Mouse (Mus musculus): ENCODE measurements around the gene Elk1. TPM values are rescaled to one million over a fixed set of nuclear protein-coding genes. Genes with fewer than 3 reads are reported as not detected.

The Elk1 gene
- 1 to 10 TPM; 4.5 to 6.6 TPM for polyA plus RNA-seq (2017; shearing (Covaris generic))

DNA sequence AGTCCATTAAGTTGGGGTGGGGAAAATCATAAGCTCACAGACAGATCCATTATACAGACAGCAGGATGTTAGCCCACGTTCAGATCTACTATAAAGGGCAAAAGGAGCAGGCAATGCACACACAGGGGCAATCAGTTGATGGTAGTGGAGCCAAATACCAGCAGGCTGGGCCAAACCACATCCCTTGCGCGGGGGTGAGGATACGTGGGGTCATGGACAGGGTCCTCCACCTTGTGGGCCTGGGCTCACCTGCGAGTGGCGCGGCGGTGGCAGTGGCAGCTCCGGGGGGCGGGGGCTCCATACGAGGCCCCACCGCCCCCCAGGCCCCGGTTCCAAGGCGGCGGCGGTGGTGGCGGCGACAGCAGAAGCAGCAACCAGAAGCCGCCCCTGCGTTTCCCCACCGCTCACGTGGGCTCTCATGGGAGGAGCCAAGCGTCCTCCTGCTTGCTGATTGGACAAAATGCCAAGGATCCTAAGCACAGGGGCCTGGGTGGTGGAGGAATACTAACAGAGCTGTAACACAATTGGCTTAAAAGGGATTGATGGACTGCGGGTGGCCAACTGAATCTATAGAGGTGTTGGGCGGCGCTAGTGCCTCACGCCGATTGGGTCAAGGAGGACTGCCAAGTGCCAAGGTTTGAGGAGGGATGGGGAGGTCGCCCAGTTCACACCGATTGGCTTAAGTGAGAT lies at the start of gene Elk1:
Gene Elk1 (minus strand): TSS at position 418 of the 690 bp plus-strand sequence.
- ATAC-seq = peak; percentile 94

DNA sequence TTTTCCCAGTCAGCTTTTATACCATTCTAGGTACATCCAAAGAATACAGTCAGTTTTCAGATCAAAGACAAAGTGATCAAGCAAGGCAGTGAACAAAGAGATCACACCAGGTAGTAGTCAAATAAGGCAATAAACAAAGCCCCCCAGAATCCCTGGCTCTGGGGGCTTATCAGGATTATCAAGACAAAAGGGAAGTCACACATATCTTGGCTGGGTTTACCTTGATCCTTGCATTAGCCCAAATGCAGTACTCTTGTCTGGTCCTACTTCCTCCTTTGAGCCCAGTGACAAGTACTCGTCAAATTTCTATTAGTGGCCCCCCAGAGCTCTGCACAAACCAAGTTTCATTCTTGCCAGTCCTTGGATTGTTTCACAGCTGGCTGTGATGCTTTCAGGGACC lies 30.5 kb upstream of the Elk1 start:
- ATAC-seq = no peak

DNA sequence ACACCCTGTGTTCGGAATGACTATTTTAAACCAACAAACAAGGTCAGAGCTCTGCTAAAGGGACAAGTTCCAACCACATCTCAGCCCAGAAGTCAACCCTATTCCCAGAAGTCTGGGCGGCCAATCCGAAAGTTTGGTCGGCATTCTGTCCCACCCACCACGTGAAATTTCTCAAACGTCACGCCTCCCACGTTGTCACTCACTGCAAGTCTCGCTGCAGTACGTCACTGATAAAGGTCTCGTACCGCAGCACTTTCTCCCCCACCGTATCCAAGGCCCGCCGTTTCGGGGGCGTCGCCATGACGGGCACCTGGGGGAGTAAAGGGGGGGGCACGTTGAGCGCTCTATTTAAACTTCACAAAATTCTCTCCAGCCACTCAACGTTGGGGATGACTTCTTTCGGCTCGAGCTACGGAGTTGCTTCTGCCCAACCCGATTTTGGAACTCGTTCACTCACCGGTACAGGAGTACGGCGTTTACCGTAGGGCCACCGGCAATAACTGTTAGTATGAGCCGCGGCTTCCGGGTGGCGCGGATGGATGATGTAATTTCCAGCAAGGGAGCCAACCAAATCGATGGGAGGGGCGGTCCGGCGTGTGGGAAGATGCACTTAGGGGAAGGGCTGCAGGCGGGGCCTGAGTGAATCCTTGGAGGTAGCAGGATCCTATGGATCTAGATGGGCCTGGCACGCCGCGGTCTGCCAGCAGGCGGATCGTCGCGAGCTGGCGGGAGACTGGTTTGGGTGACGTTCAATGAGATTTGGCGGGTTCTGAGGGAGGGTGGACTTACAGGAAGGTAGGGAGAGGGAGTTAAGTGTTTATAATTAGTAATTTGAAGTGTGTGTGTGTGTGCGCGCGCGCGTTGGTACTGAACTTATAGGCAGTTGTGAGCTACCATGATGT lies 11.3 kb upstream of the Elk1 start, which contains the start of gene Uxt:
Gene Uxt (minus strand): TSS at position 541 of the 902 bp plus-strand sequence.
- peak; percentile 91 for ATAC-seq

DNA sequence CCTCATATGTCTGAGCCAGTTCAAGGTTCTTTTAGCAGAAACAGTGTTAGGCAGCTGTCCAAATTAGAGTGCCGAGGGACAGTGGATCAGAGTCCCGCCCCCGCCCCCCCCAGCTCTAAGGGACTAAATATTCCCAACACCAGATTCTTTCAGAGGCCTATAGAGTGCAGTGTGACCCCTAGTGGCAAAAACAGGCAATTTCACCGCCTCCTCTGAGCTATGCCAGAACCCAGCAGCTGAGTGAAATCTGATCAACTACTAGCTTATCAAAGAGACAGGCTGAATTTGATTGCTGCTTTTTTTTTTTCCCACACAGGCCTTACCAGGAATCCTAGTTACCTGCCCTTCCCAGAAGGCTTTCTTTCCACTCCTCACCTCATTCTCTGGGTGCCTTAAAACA lies 4.4 kb downstream of the Elk1 start:
- ATAC-seq = no peak

DNA sequence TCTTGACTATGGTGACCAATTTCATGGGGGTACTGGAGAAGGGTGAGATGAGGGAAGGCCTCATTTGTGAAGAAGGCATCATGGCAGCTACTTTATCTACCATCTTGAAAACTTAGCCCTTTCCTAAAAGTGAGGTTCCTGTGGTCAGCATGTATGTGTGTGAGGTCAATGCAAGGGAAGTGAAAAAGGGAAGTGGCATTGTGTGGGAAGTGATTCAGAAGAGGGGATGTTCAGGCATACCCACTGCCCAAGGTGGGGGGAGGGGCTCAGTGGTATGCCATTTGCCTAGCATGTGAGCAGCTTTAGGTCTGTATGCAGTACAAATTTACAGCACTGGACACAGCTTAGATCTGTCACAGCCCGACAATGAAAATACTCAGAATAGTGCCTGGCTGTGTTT lies 18.4 kb downstream of the Elk1 start:
- ATAC-seq = no peak

DNA sequence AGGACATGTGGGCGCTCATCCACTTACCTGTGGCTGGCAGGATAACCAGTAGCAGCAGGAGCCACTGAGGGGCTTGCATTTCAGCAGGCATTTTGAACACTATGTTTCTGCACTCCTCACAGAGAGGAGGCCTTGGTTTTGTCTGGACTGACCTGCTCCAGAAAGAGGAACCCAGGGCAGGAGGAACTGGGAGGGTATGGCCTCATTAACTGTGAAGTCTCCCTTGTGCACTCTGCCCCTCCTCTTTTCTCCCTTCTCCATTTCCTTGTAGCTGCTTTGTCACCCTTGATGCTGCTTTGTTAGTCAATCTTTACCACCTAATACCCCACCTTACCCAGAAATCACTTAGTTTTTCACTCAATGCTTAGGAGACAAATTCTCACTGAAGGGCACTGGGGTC lies 19.0 kb downstream of the Elk1 start, which contains the start of gene Cfp:
Gene Cfp (minus strand): TSS at position 192 of the 400 bp plus-strand sequence.
- ATAC-seq = no peak

DNA sequence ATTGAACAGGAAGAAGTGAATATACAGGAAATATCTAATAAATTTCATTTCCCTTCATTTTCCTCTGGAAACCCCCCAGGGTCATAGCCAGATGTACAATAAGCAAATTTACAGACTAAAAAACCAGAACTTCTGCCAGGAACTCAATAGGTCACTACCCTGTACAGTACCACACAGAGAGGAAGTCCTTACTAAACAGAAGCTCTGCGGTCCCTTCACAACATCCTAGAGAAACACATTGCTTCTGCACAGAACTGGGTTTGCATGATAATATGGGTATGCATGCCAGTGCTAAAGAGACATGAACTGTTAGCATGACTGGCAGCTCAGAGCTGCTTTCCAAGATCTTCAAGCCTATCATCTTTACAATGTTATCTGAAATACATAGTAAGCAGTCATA lies 20.5 kb downstream of the Elk1 start:
- ATAC-seq = no peak

DNA sequence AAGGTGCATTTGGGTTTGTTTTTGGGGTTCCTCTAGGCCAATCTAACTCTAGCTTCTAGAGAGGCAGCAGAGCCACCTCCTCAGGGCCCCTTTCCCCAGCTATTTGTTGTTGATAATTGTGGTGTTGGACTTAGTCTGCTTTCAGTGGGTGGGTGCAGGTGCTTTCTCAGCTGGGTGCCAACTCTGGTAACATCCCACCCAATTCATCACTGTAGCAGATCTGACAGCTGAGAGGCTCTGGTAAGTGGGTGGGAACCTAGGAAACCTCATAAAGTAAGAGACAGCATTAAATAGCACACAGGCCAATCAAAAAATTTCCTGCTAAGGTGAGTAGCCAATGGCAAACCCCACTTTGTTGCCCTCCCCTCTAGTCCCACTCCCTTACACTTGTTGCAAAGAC lies 25.4 kb downstream of the Elk1 start:
- ATAC-seq = no peak

DNA sequence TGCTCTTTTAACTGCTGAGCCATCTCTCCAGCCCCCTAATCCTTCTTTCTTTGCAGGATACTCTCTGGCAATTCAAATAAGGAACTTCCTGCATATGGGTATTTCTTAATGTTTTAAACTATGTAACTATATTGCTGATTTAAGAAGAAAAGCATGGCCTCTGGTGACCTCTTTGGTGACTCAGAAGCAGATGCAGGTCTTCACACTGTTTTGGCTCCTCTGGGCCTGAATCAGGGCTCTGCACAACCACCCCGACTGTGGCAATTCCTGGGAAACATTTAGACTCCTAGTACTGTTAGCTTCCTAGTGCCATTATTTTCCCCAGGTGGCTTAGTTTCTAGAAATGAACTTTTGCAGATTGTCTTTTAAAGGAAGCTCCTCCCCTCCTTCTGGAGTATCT lies 26.9 kb downstream of the Elk1 start:
- no peak for ATAC-seq

DNA sequence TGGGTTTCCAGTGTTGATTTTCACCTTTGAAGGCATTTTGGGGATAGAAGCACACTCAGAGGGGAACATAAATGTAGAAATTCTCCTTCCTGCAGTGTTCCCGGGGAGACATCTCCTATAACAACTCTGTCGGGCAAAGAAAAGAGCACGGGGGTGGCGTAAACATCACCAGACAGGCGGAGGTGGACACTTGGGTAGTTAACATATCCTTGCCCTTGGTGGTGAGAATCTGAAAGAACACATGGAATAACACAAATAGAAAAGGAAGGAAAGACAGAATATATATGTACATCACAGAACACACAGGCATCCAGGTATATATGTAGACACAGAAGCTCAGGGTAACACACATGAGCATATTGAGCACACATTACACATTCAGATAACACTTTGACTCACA lies 29.0 kb downstream of the Elk1 start:
- ATAC-seq = no peak

DNA sequence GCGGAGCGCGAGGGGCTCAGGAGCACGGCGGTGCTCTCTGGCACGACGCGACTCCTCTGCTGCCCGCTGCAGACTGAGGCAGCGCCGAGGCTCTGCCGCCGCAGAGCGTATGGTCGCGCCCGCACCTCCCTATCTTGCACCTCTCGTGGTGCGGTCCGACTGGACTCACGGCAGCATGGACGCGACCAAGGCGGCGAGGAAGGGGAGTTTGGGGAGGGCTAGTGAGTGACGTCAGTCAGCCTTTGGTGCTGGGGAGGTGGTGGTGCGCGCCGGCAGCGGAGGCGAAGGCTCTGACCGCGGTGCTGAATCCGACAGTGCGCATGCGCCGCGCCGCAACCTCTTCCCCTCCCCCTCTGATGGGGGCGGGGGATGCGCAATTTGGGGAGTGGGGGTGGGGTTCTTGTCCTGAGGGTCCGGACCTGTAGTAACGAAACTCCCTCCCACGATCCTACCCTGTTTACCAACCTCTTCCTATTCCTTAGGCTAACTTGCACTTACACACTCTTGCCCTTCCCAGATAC lies 29.5 kb downstream of the Elk1 start, which contains the start of gene Syn1:
Gene Syn1 (minus strand): TSS at position 161 of the 521 bp plus-strand sequence.
- ATAC-seq = peak; percentile 97

DNA sequence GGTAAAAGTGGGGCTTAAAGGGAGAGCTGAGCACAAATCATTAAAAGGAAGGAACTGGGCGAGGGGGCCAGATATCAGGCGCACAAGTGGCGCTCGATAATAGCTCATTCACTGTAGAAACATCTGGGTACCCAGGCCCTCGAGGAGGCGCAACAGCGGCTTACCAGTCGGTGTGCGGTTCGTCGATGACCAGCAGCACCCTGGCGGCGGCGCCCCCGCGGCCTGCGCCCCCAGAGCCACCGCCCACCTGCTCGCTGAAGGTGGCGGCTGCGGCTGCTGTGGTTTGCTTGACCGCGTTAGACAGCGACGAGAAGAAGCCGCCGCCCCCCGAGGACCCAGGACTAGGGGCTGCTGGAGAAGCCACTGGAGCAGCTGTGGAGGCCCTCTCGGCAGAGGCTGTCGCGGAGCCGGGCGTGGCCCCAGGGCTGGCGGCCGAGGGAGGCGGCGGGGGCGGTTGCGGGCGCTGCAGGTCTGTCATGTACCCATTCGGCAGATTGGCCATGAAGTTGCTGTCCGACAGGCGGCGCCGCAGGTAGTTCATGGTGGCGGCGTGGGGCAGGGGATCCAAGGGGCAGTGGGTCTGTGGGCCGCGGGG lies 30.1 kb downstream of the Elk1 start:
- ATAC-seq = peak; percentile 40

DNA sequence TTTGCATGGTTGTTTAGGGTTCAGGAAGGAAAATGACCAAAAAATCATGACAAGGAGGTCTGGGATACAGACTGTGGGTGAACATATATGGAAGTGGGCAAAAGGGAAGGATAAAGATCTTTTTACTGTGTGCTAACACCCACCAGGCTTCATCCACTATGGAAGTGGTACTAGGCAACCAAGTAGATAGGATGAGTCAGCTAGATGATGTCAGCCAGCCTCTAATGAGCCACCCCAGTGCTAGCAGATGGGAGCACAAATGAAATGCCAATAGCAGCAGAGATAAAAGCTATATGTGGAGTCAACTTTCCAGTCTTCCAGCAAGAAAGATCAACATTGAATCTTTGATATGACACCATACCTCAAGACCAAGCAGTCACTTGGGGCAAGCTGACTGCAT lies 35.3 kb downstream of the Elk1 start:
- ATAC-seq = no peak

DNA sequence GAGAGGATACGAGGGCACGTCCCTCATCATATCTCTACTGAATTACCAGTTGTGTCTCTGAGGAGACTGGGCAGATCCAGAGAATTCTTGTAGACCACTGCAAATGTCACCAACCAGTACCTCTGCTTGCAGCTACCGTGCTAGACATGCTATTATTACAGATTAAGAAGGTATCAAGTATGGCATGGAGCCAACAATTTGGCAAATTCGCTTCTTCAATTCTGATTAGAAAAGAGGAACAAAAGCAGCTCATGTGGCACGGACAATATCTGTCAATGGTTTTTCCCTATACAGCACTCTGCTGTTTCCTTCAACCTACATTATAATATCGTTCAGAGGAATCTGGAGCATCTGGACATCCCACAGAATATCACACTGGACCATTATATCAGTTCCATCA lies 36.7 kb downstream of the Elk1 start:
- no peak for ATAC-seq

DNA sequence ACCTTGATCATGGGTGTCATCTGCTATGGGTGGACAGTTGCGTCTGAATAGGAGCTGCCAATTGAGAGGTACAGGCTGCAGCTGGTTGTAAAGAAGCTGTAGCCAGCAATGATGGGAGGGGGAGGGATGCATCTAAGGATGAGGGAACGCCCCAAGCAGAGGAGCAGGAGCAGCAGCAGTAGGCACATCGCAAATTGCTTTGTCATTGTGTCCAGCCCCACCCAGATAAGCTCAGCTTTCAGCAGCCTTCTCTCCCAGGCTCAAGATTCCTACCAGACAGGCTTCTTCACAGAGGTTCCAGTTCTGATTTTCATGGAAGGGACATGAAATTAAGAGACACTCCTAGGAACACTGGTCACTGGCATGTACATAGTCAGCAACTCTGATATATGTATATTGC lies 40.3 kb downstream of the Elk1 start:
- no peak for ATAC-seq

Other genes with a start within 250 kb of the Elk1 start
- gene Usp11, start 246.7 kb downstream of the Elk1 start, polyA plus RNA-seq (2017; shearing (Covaris generic)) = 10 to 100 TPM; 17.7 to 21.0 TPM
- gene Araf, start 152.8 kb downstream of the Elk1 start, polyA plus RNA-seq (2017; shearing (Covaris generic)) = 100 to 1,000 TPM; 114 to 205 TPM
- gene Timp1, start 80.4 kb downstream of the Elk1 start, polyA plus RNA-seq (2017; shearing (Covaris generic)) = under 1 TPM in 1 of 2 experiments, not detected in 1; 0.39 TPM
- under 1 TPM in 1 of 2 experiments, not detected in 1; 0.20 TPM for gene Syn1, start 29.6 kb downstream of the Elk1 start, polyA plus RNA-seq (2017; shearing (Covaris generic))
- 1 to 10 TPM; 5.9 to 9.8 TPM for gene Cfp, start 19.1 kb downstream of the Elk1 start, polyA plus RNA-seq (2017; shearing (Covaris generic))
- gene Uxt, start 11.4 kb upstream of the Elk1 start, polyA plus RNA-seq (2017; shearing (Covaris generic)) = 10 to 100 TPM; 33.6 to 38.9 TPM
- gene Zfp182, start 111.7 kb upstream of the Elk1 start, polyA plus RNA-seq (2017; shearing (Covaris generic)) = 10 to 100 TPM; 16.7 to 22.9 TPM
- not detected for gene Spaca5, start 117.8 kb upstream of the Elk1 start, polyA plus RNA-seq (2017; shearing (Covaris generic))
- 1 to 10 TPM; 2.1 to 2.6 TPM for gene Zfp300, start 138.9 kb upstream of the Elk1 start, polyA plus RNA-seq (2017; shearing (Covaris generic))
- gene Ssxa1, start 165.2 kb upstream of the Elk1 start, polyA plus RNA-seq (2017; shearing (Covaris generic)) = not detected
- not detected for gene Gm21876, start 225.0 kb upstream of the Elk1 start, polyA plus RNA-seq (2017; shearing (Covaris generic))

Measured in CD4-positive, CD25-positive, alpha-beta regulatory T cell, adult 4 months (primary cell).